Mouse (Mus musculus) kidney, adult 2 months (tissue): ENCODE results near the gene Ralgps1. TPM values are rescaled to one million over a fixed set of nuclear protein-coding genes. Genes with fewer than 3 reads are reported as not detected.

Experiments
- DNase-seq: peaks from one replicate; pipeline ENCODE4 v3.0.0; 2021
- H3K27ac ChIP-seq: fragments of 200-500 bp; 2 replicates; pipeline ENCODE4 v1.5.1; 2012; ENCODE audit warnings: low read depth, low read length, control low read depth, inconsistent platforms; ENCODE audit not compliant: insufficient read depth
- H3K27me3 ChIP-seq: fragments of 200-500 bp; replicated peaks from 2 replicates; pipeline ENCODE4 v1.6.1; 2012; ENCODE audit warnings: mild to moderate bottlenecking, moderate library complexity, low read length, inconsistent platforms; ENCODE audit not compliant: control insufficient read depth, insufficient read depth
- H3K36me3 ChIP-seq: fragments of 200-500 bp; 2 replicates; pipeline ENCODE4 v1.6.1; 2012; ENCODE audit warnings: mild to moderate bottlenecking, moderate library complexity, low read length, inconsistent platforms; ENCODE audit not compliant: control insufficient read depth, insufficient read depth
- H3K4me1 ChIP-seq: fragments of 200-500 bp; 2 replicates; pipeline ENCODE4 v1.6.1; 2011; ENCODE audit warnings: low read length; ENCODE audit not compliant: control insufficient read depth, insufficient read depth
- H3K4me3 ChIP-seq: fragments of 200-500 bp; 2 replicates; pipeline ENCODE4 v1.5.1; 2011; ENCODE audit warnings: mild to moderate bottlenecking, low read depth, low read length, control low read depth; ENCODE audit not compliant: insufficient read depth
- CTCF ChIP-seq: fragments of 200-500 bp; conservative IDR thresholded peaks from 2 replicates; pipeline ENCODE4 v1.5.1; 2011; ENCODE audit warnings: low read depth, mild to moderate bottlenecking, control low read depth, low read length, moderate library complexity, mixed read lengths; ENCODE audit not compliant: insufficient read depth, insufficient read length
- POLR2A ChIP-seq: fragments of 200-500 bp; IDR thresholded peaks from one replicate; pipeline ENCODE4 v1.6.1; 2011; ENCODE audit warnings: low read depth, low read length, control low read depth
- WGBS: fragments of 180-500 bp; shearing (Covaris S2); methylation state at CpG from one replicate; pipeline ENCODE4 v1.1.7; 2018; 5-methylcytosine and 5-hydroxymethylcytosine counted together
- polyA plus RNA-seq: library from polyadenylated mRNA; depleted of rRNA; stranded (reverse); fragments of >200 nt; gene quantifications from 2 replicates; pipeline ENCODE4 v1.2.3, GENCODE M21; 2012

Ralgps1 gene
- polyA plus RNA-seq, 1 experiment: 4.9 TPM

DNA sequence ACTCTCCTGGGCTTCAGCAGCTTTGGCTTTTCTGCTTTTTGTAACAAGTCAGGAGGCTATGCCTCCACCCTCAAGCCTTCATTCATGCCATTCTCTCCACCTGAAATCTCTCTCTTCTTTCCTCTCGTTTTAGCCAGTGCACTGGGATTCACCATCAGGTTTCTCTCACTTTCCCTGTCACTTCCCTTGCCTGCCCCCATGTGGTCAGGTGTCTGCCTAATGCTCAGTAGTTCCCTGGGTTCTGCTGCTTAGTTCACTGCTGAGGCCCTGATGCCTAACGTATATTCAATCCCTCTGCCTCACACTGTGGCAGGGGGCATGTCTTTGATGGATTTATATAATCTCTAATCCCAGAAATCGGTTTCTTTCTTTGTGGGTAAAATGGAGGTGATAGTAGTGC is 29.9 kb upstream of the Ralgps1 start:
- TF ChIP-seq POLR2A (no peak), CTCF (peak; percentile 58)
- DNase-seq: peak; percentile 40
- H3K36me3 ChIP-seq: no peaks in the 10 kb centered on the region
- no peak overlapping the region for H3K4me3 ChIP-seq
- WGBS: 42% methylated on average over 3 of the region's 3 CpGs
- no peak overlapping the region for H3K27ac ChIP-seq
- H3K27me3 ChIP-seq: no peaks in the 10 kb centered on the region
- no peaks in the 10 kb centered on the region for H3K4me1 ChIP-seq

GRCm38 (mm10) chr2:33400541-33400940 is 29.3 kb upstream of the Ralgps1 start:
- Histone ChIP-seq H3K4me1 (no peaks in the 10 kb centered on the region), H3K27me3 (no peaks in the 10 kb centered on the region), H3K27ac (no peak overlapping the region), H3K4me3 (no peak overlapping the region), H3K36me3 (no peaks in the 10 kb centered on the region)
- no peak for DNase-seq
- no peak for TF ChIP-seq POLR2A
- no peak for TF ChIP-seq CTCF
- WGBS: 74% methylated on average over 5 of the region's 5 CpGs

GRCm38 (mm10) chr2:33399091-33399490 is 27.8 kb upstream of the Ralgps1 start:
- Histone ChIP-seq H3K4me1 (no peaks in the 10 kb centered on the region), H3K27ac (no peak overlapping the region), H3K4me3 (no peak overlapping the region), H3K27me3 (no peaks in the 10 kb centered on the region), H3K36me3 (no peaks in the 10 kb centered on the region)
- TF ChIP-seq CTCF: no peak
- TF ChIP-seq POLR2A: no peak
- WGBS: 87% methylated on average over 7 of the region's 7 CpGs
- no peak for DNase-seq

- Histone ChIP-seq H3K27ac (no peak overlapping the region), H3K36me3 (no peaks in the 10 kb centered on the region), H3K27me3 (no peaks in the 10 kb centered on the region), H3K4me1 (no peaks in the 10 kb centered on the region), H3K4me3 (no peak overlapping the region)
- no peak for DNase-seq
- TF ChIP-seq POLR2A: no peak
- no peak for TF ChIP-seq CTCF
- 67% methylated on average over 4 of the region's 4 CpGs for WGBS
Observed at GRCm38 (mm10) chr2:33397036-33397435, 25.8 kb upstream of the Ralgps1 start.

- H3K4me3 ChIP-seq: no peak overlapping the region
- no peak for TF ChIP-seq CTCF
- no peak overlapping the region for H3K27ac ChIP-seq
- no peak for DNase-seq
- WGBS: 92% methylated on average over 2 of the region's 2 CpGs
- no peaks in the 10 kb centered on the region for H3K4me1 ChIP-seq
- no peaks in the 10 kb centered on the region for H3K27me3 ChIP-seq
- H3K36me3 ChIP-seq: no peaks in the 10 kb centered on the region
Observed at GRCm38 (mm10) chr2:33395053-33395452, 23.8 kb upstream of the Ralgps1 start.

DNA sequence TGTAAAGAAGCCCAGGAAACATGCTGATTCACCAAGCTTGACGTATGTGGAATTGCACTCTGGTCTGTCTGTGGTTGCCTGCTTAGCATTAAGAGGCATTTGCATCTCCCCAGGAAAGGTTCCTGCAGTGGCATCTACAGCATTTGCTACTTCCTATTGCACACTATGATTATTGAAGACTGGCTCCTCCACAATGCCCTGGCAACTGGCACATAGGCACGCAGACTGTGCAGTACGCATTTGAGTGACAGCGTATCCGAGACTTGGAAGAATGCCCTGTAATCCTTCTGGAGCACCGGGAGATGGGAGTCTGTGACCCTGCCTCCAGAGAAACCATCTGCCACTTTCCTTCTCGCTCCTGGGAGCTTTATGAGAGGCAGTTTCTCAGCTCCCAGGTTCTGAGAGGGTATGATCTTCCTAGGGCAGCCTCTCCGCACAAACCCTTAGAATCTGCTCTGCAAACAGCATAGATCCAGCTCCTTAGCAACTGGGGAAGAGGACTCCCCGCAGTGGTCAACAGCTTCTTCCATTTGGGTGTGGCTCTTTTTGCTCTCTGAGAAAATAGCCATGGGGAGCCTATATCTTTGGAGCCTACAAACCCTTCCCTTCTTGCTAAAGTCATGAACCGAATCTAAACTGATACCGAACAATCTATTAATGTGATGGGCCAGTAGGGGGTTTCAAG is 22.8 kb upstream of the Ralgps1 start:
- Histone ChIP-seq H3K36me3 (no peaks in the 10 kb centered on the region), H3K27ac (no peak overlapping the region), H3K4me1 (no peaks in the 10 kb centered on the region), H3K27me3 (no peaks in the 10 kb centered on the region), H3K4me3 (no peak overlapping the region)
- 80% methylated on average over 11 of the region's 11 CpGs for WGBS
- TF ChIP-seq POLR2A (no peak), CTCF (no peak)
- no peak for DNase-seq

- Histone ChIP-seq H3K27ac (no peak overlapping the region), H3K36me3 (no peaks in the 10 kb centered on the region), H3K4me3 (no peak overlapping the region), H3K4me1 (no peaks in the 10 kb centered on the region), H3K27me3 (no peaks in the 10 kb centered on the region)
- DNase-seq: no peak
- TF ChIP-seq CTCF (no peak), POLR2A (no peak)
Observed at GRCm38 (mm10) chr2:33393021-33393420, 21.7 kb upstream of the Ralgps1 start.
